Mouse (Mus musculus): ENCODE results near the gene Ribc2.

- TF ChIP-seq CTCF (IDR thresholded peaks at IDR 0.05; ENCODE audit: low read depth, low read length) (no peak), POLR2A (IDR thresholded peaks at IDR 0.05; ENCODE audit: borderline replicate concordance, low read depth, low read length) (no peak)
Observed at GRCm38 (mm10) chr15:85085641-85086040, 46.2 kb upstream of the Ribc2 start.

Measured in bone marrow macrophage, adult 2 months (primary cell).